In the genomic region with DNA sequence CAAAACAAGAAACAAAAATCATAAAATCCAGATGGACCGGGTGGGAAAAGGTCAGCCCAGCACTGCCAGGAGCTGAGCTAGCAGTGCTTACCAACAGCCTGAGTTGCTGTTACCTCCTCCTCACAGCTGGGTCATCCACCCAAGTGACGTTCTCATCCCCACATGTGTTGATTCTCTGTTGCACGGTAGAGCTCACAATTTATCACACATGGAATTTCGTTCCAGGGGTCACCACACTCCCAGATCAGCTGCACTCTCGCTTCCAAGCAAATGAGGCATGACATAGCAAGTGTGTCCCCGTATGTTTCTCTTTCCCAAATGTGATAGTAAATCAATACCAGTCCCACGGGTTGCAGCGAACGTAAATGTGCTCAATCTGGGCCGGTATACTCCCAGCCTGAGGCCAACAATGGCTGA, we compare ENCODE assay signal across 15 mouse cellular contexts.
A peak's percentile ranks its signal among the peaks of the same experiment; 100 is the strongest.
DNase-seq lines count a peak whose midpoint lies in the region; ATAC-seq and TF ChIP-seq lines count a peak whose summit lies in the region.
"Had no signal": no experiment of that assay in that cellular context is flagged by ENCODE, and none has a peak within 500 bp of the region (broad histone marks: within the 10 kb centered on the region; RNA-seq: fewer than 3 reads in every experiment).

No protein-coding gene starts in this region.

- ATAC-seq in kidney, postnatal 0 days (replicated peaks; ENCODE audit: low FRiP score, low read depth): no peak
- ATAC-seq in hindbrain, embryonic 15.5 days (ENCODE audit: low FRiP score, low read depth): peak; percentile 66; the same call in 1 of the 2 replicates
- ATAC-seq: forebrain, embryonic 16.5 days; Patski had no signal

- no peaks in the 10 kb centered on the region for H3K36me3 ChIP-seq in kidney, postnatal 0 days (ENCODE audit: insufficient read depth, low read length)
- H3K36me3 ChIP-seq in hindbrain, embryonic 15.5 days: no peaks in the 10 kb centered on the region
- H3K36me3 ChIP-seq: embryonic facial prominence, embryonic 13.5 days; heart, embryonic 10.5 days had no signal

- 13% methylated on average over 10 of the region's 10 CpGs for WGBS in kidney, postnatal 0 days
- 22% methylated on average over 10 of the region's 10 CpGs for WGBS in hindbrain, embryonic 15.5 days

- H3K9me3 ChIP-seq in kidney, postnatal 0 days (replicated peaks; ENCODE audit: low read length): no peaks in the 10 kb centered on the region
- H3K9me3 ChIP-seq in hindbrain, embryonic 15.5 days: no peaks in the 10 kb centered on the region
- H3K9me3 ChIP-seq: embryonic facial prominence, embryonic 13.5 days; heart, embryonic 10.5 days had no signal

- H3K4me3 ChIP-seq in kidney, postnatal 0 days (replicated peaks; ENCODE audit: low read depth, low read length): no peak overlapping the region
- H3K4me3 ChIP-seq in hindbrain, embryonic 15.5 days: no peak overlapping the region
- H3K4me3 ChIP-seq: embryonic facial prominence, embryonic 13.5 days; heart, embryonic 10.5 days had no signal

- TF ChIP-seq CTCF in kidney, postnatal 0 days (IDR thresholded peaks at IDR 0.05; ENCODE audit: low read depth): no peak

- H3K27ac ChIP-seq in kidney, postnatal 0 days: no peak overlapping the region
- H3K27ac ChIP-seq in hindbrain, embryonic 15.5 days (replicated peaks): no peak overlapping the region
- H3K27ac ChIP-seq: embryonic facial prominence, embryonic 13.5 days; heart, embryonic 10.5 days; stomach, postnatal 0 days had no signal

- H3K9ac ChIP-seq in kidney, postnatal 0 days (ENCODE audit: low read depth, low read length): no peak overlapping the region
- H3K9ac ChIP-seq in hindbrain, embryonic 15.5 days: no peak overlapping the region
- H3K9ac ChIP-seq: embryonic facial prominence, embryonic 13.5 days had no signal

- peak; percentile 58 for DNase-seq in kidney, postnatal 0 days (ENCODE audit: low spot score)
- no peak for DNase-seq in kidney, adult 9 months
- DNase-seq in embryo, embryonic 9.5 days (ENCODE audit: extremely low spot score): peak; percentile 34
- peak; percentile 64 for DNase-seq in retina, embryonic 14.5 days (ENCODE audit: low spot score)
- DNase-seq in heart, postnatal 25 days (ENCODE audit: low spot score): no peak
- no peak for DNase-seq in frontal cortex, adult 2 months (ENCODE audit: extremely low spot score in 1 of 2, low spot score in 1 of 2)
- no peak for DNase-seq in left cerebral cortex, adult 8-10 months (ENCODE audit: low spot score in 2 of 2)
- DNase-seq: adrenal gland, adult 8-10 months; lung, adult 2 months had no signal

- no peaks in the 10 kb centered on the region for H3K27me3 ChIP-seq in kidney, postnatal 0 days (ENCODE audit: insufficient read depth, low read length)
- no peaks in the 10 kb centered on the region for H3K27me3 ChIP-seq in hindbrain, embryonic 15.5 days
- H3K27me3 ChIP-seq: Patski had no signal

- intact Hi-C loops in heart, postnatal 25 days (cut with DNase I): no loop called here

- no peak overlapping the region for H3K4me2 ChIP-seq in kidney, postnatal 0 days (ENCODE audit: low read length)
- no peak overlapping the region for H3K4me2 ChIP-seq in hindbrain, embryonic 15.5 days
- H3K4me2 ChIP-seq: embryonic facial prominence, embryonic 13.5 days had no signal

- H3K4me1 ChIP-seq in kidney, postnatal 0 days (replicated peaks; ENCODE audit: insufficient read depth, low read length): no peaks in the 10 kb centered on the region
- peaks cover 12% of the 10 kb centered on the region; the same call in 1 of the 2 replicates for H3K4me1 ChIP-seq in hindbrain, embryonic 15.5 days (replicated peaks)
- H3K4me1 ChIP-seq: heart, embryonic 10.5 days had no signal

Comparison
In these comparisons a context has a peak if more than half of its experiments do, and no peak if none do; other contexts are left out.
1. DNase-seq: peak in kidney, postnatal 0 days (single experiment), embryo, embryonic 9.5 days (single experiment) and retina, embryonic 14.5 days (single experiment); none in kidney, adult 9 months (single experiment), heart, postnatal 25 days (single experiment), frontal cortex, adult 2 months (0 of 2) and left cerebral cortex, adult 8-10 months (0 of 2).